Mouse (Mus musculus): ENCODE data around the gene Cdk2ap2.

The Cdk2ap2 gene

GRCm38 (mm10) chr19:4089128-4089527, 7.9 kb upstream of the Cdk2ap2 start:
- in situ Hi-C loops (cut with MboI; ENCODE audit: unreplicated experiment in 2 of 2): loop anchor here (25.0 kb wide), 2 partner anchors 323 to 348 kb away; partner anchors contain the start of gene Rhod (in 1 of the 2)

- in situ Hi-C loops (cut with MboI; ENCODE audit: unreplicated experiment in 2 of 2): loop anchor here (5.0 to 25.0 kb wide), 3 partner anchors 38 to 347 kb away; partner anchors contain the start of gene Rhod (in 1 of the 2)
Observed at GRCm38 (mm10) chr19:4090446-4090845, 6.5 kb upstream of the Cdk2ap2 start.

GRCm38 (mm10) chr19:4091383-4091782, 5.6 kb upstream of the Cdk2ap2 start:
- in situ Hi-C loops (cut with MboI; ENCODE audit: unreplicated experiment in 2 of 2): loop anchor here (5.0 to 25.0 kb wide), 3 partner anchors 39 to 346 kb away; partner anchors contain the start of gene Rhod (in 1 of the 2)

GRCm38 (mm10) chr19:4092750-4093149, 4.2 kb upstream of the Cdk2ap2 start:
- in situ Hi-C loops (cut with MboI; ENCODE audit: unreplicated experiment in 2 of 2): loop anchor here (5.0 to 25.0 kb wide), 3 partner anchors 40 to 345 kb away; partner anchors contain the start of gene Rhod (in 1 of the 2)

- in situ Hi-C loops (cut with MboI; ENCODE audit: unreplicated experiment in 2 of 2): loop anchor here (5.0 to 25.0 kb wide), 3 partner anchors 41 to 344 kb away; partner anchors contain the start of gene Rhod (in 1 of the 2)
Observed at GRCm38 (mm10) chr19:4093772-4094171, 3.2 kb upstream of the Cdk2ap2 start.

GRCm38 (mm10) chr19:4094348-4094747, 2.6 kb upstream of the Cdk2ap2 start:
- in situ Hi-C loops (cut with MboI; ENCODE audit: unreplicated experiment in 2 of 2): loop anchor here (5.0 to 25.0 kb wide), 3 partner anchors 42 to 343 kb away; partner anchors contain the start of gene Rhod (in 1 of the 2)

- in situ Hi-C loops (cut with MboI; ENCODE audit: unreplicated experiment in 2 of 2): loop anchor here (5.0 to 25.0 kb wide), 4 partner anchors 38 to 342 kb away; partner anchors contain the start of genes Gstp3 (in 1 of the 2) and Rhod (in 1 of the 2)
Observed at GRCm38 (mm10) chr19:4094774-4095303, 2.1 kb upstream of the Cdk2ap2 start.

- in situ Hi-C loops (cut with MboI; ENCODE audit: unreplicated experiment in 2 of 2): loop anchor here (5.0 to 25.0 kb wide), 3 partner anchors 39 to 341 kb away; partner anchors contain the start of genes Gstp3 (in 1 of the 2) and Rhod (in 1 of the 2)
Observed at GRCm38 (mm10) chr19:4095802-4096201, 1.2 kb upstream of the Cdk2ap2 start.

- in situ Hi-C loops (cut with MboI; ENCODE audit: unreplicated experiment in 2 of 2): loop anchor here (5.0 to 25.0 kb wide), 3 partner anchors 40 to 340 kb away; partner anchors contain the start of genes Gstp3 (in 1 of the 2) and Rhod (in 1 of the 2)
Observed at GRCm38 (mm10) chr19:4097441-4097825, 451 bp downstream of the Cdk2ap2 start.

- in situ Hi-C loops (cut with MboI; ENCODE audit: unreplicated experiment in 2 of 2): loop anchor here (5.0 to 25.0 kb wide), 3 partner anchors 41 to 339 kb away; partner anchors contain the start of genes Gstp3 (in 1 of the 2) and Rhod (in 1 of the 2)
Observed at GRCm38 (mm10) chr19:4098426-4098825, 1.4 kb downstream of the Cdk2ap2 start.

- in situ Hi-C loops (cut with MboI; ENCODE audit: unreplicated experiment in 2 of 2): loop anchor here (5.0 to 25.0 kb wide), 3 partner anchors 42 to 338 kb away; partner anchors contain the start of genes Gstp3 (in 1 of the 2) and Rhod (in 1 of the 2)
Observed at GRCm38 (mm10) chr19:4099056-4099455, 2.1 kb downstream of the Cdk2ap2 start.

GRCm38 (mm10) chr19:4099837-4100717, 3.1 kb downstream of the Cdk2ap2 start, which contains the start of gene Pitpnm1:
Gene Pitpnm1, plus strand, starts transcription at chr19:4099998.
- in situ Hi-C loops (cut with MboI; ENCODE audit: unreplicated experiment in 2 of 2): loop anchor here (5.0 to 25.0 kb wide), 3 partner anchors 43 to 337 kb away; partner anchors contain the start of genes Gstp3 (in 1 of the 2) and Rhod (in 1 of the 2)

GRCm38 (mm10) chr19:4100718-4101261, 3.8 kb downstream of the Cdk2ap2 start:
- in situ Hi-C loops (cut with MboI; ENCODE audit: unreplicated experiment in 2 of 2): no loop called here

- in situ Hi-C loops (cut with MboI; ENCODE audit: unreplicated experiment in 2 of 2): no loop called here
Observed at GRCm38 (mm10) chr19:4101466-4101865, 4.5 kb downstream of the Cdk2ap2 start.

- in situ Hi-C loops (cut with MboI; ENCODE audit: unreplicated experiment in 2 of 2): no loop called here
Observed at GRCm38 (mm10) chr19:4102049-4102448, 5.1 kb downstream of the Cdk2ap2 start.

GRCm38 (mm10) chr19:4102626-4103025, 5.6 kb downstream of the Cdk2ap2 start:
- in situ Hi-C loops (cut with MboI; ENCODE audit: unreplicated experiment in 2 of 2): no loop called here

- in situ Hi-C loops (cut with MboI; ENCODE audit: unreplicated experiment in 2 of 2): no loop called here
Observed at GRCm38 (mm10) chr19:4103294-4103693, 6.3 kb downstream of the Cdk2ap2 start.

- in situ Hi-C loops (cut with MboI; ENCODE audit: unreplicated experiment in 2 of 2): no loop called here
Observed at GRCm38 (mm10) chr19:4103792-4104191, 6.8 kb downstream of the Cdk2ap2 start.

GRCm38 (mm10) chr19:4104675-4105194, 7.8 kb downstream of the Cdk2ap2 start:
- in situ Hi-C loops (cut with MboI; ENCODE audit: unreplicated experiment in 2 of 2): no loop called here

- in situ Hi-C loops (cut with MboI; ENCODE audit: unreplicated experiment in 2 of 2): no loop called here
Observed at GRCm38 (mm10) chr19:4106654-4107053, 9.7 kb downstream of the Cdk2ap2 start.
